Mouse (Mus musculus) layer of hippocampus, adult 2 months (tissue): ENCODE results near the gene Tex14. TPM values are rescaled to one million over a fixed set of nuclear protein-coding genes. Genes with fewer than 3 reads are reported as not detected.

Experiments used
- DNase-seq, 2 experiments: peaks; one replicate each; pipeline ENCODE4 v3.0.0; 2022; ENCODE audit warnings: low spot score in 2 of 2
- H3K27ac ChIP-seq: fragments of 200-600 bp; 2 replicates; pipeline ENCODE4 v1.8.1; 2022
- H3K4me3 ChIP-seq: fragments of 200-600 bp; 2 replicates; pipeline ENCODE4 v1.8.1; 2022; ENCODE audit warnings: mild to moderate bottlenecking
- CTCF ChIP-seq: fragments of 200-600 bp; conservative IDR thresholded peaks from 2 replicates; pipeline ENCODE4 v1.8.1; 2022; ENCODE audit warnings: antibody characterized with exemption, mild to moderate bottlenecking, moderate library complexity
- long read RNA-seq, 2 experiments: library from polyadenylated mRNA; stranded (forward); transcript quantifications; one replicate each; pipeline ENCODE4 v2.0.0; 2021; ENCODE audit warnings: borderline mapping rate in 2 of 2
- total RNA-seq, 2 experiments: library from RNA; stranded (reverse); gene quantifications; 2 replicates each; pipeline ENCODE4 v1.2.3; 2021

Gene Tex14
- total RNA-seq: under 1 TPM; 0.20 to 0.26 TPM
- long read RNA-seq, experiment 1, partial matches to known transcripts: 0 of 4 reads
- long read RNA-seq, experiment 1, other reads (novel, unspliced or antisense): 4 of 4 reads
- long read RNA-seq, experiment 2, partial matches to known transcripts: 0 of 3 reads
- long read RNA-seq, experiment 2, other reads (novel, unspliced or antisense): 3 of 3 reads

GRCm38 (mm10) chr11:87404876-87405275 is at the start of gene Tex14, which contains the start of gene Rad51c:
Tex14 (plus strand) TSS chr11:87405065.
Rad51c (minus strand) TSS chr11:87404954.
- peak within 1 kb of the TSS; percentile 59 for H3K4me3 ChIP-seq
- DNase-seq: peak in 1 of 2 experiments; percentile 31
- peak within 1 kb of the TSS; percentile 97 for H3K27ac ChIP-seq
- TF ChIP-seq CTCF: no peak

- no peak for TF ChIP-seq CTCF
- peak in 1 of 2 experiments; percentile 33 for DNase-seq
- Histone ChIP-seq H3K27ac (peak overlapping the region; percentile 99), H3K4me3 (peak overlapping the region; percentile 75)
These were observed 47.3 kb upstream of the Tex14 start for GRCm38 (mm10) chr11:87357317-87358300.

GRCm38 (mm10) chr11:87358331-87359261 is 46.3 kb upstream of the Tex14 start, which contains the start of gene Ppm1e:
Ppm1e (minus strand) TSS chr11:87359023.
- Histone ChIP-seq H3K4me3 (peak within 1 kb of the TSS; percentile 75), H3K27ac (peak within 1 kb of the TSS; percentile 99)
- TF ChIP-seq CTCF: no peak
- peak; percentile 87 to 88 for DNase-seq

GRCm38 (mm10) chr11:87359262-87359612 is 45.6 kb upstream of the Tex14 start:
- no peak for TF ChIP-seq CTCF
- Histone ChIP-seq H3K27ac (peak overlapping the region; percentile 99), H3K4me3 (peak overlapping the region; percentile 75)
- no peak for DNase-seq

GRCm38 (mm10) chr11:87365120-87365519 is 39.7 kb upstream of the Tex14 start:
- Histone ChIP-seq H3K27ac (no peak overlapping the region), H3K4me3 (no peak overlapping the region)
- DNase-seq: no peak
- TF ChIP-seq CTCF: no peak

GRCm38 (mm10) chr11:87367061-87367460 is 37.8 kb upstream of the Tex14 start:
- H3K4me3 ChIP-seq: no peak overlapping the region
- DNase-seq: no peak
- no peak for TF ChIP-seq CTCF
- H3K27ac ChIP-seq: no peak overlapping the region

GRCm38 (mm10) chr11:87367865-87368580 is 36.8 kb upstream of the Tex14 start:
- no peak for DNase-seq
- Histone ChIP-seq H3K27ac (no peak overlapping the region), H3K4me3 (no peak overlapping the region)
- TF ChIP-seq CTCF: no peak

- DNase-seq: no peak
- TF ChIP-seq CTCF: no peak
- Histone ChIP-seq H3K4me3 (no peak overlapping the region), H3K27ac (no peak overlapping the region)
These were observed 20.3 kb upstream of the Tex14 start for GRCm38 (mm10) chr11:87384551-87384950.

- peak in 1 of 2 experiments; percentile 61 for DNase-seq
- H3K27ac ChIP-seq: peak overlapping the region; percentile 73; the same call in 1 of the 2 replicates
- H3K4me3 ChIP-seq: no peak overlapping the region
- peak; percentile 46 for TF ChIP-seq CTCF
These were observed 19.2 kb upstream of the Tex14 start for GRCm38 (mm10) chr11:87385676-87386075.

- peak; percentile 90 for TF ChIP-seq CTCF
- H3K27ac ChIP-seq: no peak overlapping the region
These were observed 11.0 kb upstream of the Tex14 start for GRCm38 (mm10) chr11:87393855-87394254.

GRCm38 (mm10) chr11:87398402-87398801 is 6.5 kb upstream of the Tex14 start:
- DNase-seq: no peak
- Histone ChIP-seq H3K27ac (no peak overlapping the region), H3K4me3 (no peak overlapping the region)
- peak; percentile 55 for TF ChIP-seq CTCF

More at GRCm38 (mm10) chr11:87393855-87394254, 11.0 kb upstream of the Tex14 start:
- no peak overlapping the region for H3K4me3 ChIP-seq
- DNase-seq: peak; percentile 45 to 58
